Mouse (Mus musculus) hindlimb bud, embryonic 11.5 days (tissue): ENCODE results near the gene Mtmr6.
"Not testable (repeated sequence)": the region's sequence is repeated elsewhere in the genome, so short reads cannot be mapped to it uniquely, and the experiment has no call there.

ENCODE experiments used
- DNase-seq: peaks from one replicate; pipeline ENCODE4 v3.0.0-alpha.2; 2012; ENCODE audit warnings: low read depth, low spot score; ENCODE audit errors: extremely low spot score

Gene Mtmr6

DNA sequence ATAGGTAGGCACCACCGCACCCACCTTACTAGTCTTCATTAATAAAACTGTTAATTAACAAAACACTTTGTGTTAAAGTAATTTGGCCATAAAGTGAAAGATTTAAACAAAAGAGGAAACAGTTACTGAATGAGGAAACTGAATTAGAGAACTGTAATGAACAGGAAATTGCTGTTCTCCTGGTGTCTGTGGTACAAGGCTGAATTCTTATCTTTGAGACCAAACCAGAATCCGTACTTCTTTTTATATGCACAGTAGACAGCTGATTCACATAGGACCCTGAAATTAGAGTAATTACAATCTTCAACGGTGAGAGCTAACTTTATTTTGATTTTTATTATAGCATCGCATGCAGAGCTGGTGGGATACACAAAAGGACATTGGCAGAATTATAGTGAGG is 25.3 kb downstream of the Mtmr6 start:
- DNase-seq, result no peak

DNA sequence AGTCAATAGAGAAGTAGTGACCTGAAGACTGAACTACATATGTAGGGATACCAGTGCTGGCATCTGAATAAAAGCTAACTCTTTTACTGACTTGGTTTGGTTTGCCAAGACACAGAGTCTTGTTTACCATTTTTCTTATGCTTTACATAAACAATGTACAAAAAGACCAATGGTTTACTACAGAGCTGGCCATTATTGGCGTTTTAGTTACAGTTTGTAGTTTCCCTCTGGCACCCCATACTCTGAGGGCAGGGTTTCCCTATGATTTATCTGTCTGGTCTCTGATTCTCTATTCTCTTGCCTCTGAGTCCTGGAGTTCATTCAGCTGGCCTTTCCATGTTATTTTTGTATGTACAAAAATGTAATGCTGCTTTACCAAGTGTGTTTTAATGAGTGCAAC is 30.5 kb downstream of the Mtmr6 start:
- no peak for DNase-seq

DNA sequence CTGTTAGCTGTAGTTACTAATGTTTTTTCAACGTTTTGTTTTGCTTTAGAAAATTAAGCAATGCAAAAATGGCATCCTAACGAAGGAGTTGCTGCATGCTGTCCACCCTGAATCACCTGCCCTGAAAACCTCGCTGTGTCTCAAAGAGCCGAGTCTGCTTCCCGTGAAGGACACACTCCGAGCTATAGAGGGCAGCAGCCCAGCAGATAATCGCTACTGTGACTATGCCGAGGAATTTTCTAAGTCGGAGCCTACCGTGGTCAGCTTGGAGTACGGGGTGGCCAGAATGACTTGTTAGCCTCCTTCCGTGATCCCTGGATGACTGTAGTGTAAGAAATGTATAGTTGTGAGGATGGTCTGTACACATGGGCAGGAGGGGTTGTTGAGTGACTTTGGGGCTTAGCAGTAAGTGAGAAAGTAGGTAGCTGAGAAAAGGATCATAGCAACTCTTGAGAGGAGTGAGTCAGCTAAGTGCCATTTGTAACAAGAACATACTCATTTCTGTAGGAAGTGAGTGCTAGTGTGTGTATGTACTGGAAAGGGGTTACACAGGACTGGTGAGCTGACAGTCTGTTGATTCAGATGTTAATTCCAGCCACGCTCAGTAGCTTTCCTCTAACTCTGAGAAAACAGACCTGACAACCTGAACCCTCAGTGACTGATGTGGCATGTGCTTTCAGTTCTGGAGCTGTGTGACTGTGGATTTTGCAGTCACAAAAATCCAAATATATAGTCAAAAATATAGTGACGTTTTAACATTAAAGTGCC is 35.4 kb downstream of the Mtmr6 start:
- no peak for DNase-seq

DNA sequence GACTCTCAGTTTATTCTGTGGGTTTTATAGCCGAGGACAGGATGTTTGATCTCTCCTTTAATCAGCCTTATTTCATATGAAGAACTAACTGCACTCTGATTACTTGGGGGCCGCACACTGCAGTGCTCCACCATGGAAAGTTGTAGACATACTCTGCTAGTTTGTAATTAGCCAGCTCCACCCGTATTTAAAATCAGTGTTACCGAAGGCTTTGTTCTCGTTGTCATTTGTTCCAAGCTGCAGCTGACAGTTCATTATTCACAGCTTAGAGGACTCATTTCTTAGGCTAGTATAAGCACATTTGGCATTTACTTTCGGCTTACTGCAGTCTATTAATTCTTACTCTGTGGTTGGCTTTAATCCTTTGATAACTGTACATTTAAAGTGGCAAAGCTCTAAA is 36.0 kb downstream of the Mtmr6 start:
- DNase-seq, result no peak

DNA sequence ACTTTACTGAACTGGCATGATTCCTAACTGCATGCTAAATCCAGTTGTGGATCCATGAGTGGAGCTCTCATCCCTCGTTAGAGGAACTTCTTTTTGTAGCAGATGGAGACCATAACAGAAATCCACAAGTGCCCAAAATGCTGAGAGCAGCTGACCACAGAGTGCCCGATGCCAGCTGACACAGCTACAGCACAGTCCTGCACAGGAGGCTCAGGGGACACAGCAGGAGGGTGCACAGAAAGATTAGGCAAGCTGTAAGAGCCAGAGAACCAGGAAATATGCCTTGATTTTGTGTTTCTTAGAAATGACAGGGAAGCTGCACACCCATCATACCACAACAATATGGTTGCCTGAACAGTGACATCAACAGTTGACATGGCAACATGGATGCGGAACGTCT is 37.4 kb downstream of the Mtmr6 start:
- DNase-seq, result no peak

DNA sequence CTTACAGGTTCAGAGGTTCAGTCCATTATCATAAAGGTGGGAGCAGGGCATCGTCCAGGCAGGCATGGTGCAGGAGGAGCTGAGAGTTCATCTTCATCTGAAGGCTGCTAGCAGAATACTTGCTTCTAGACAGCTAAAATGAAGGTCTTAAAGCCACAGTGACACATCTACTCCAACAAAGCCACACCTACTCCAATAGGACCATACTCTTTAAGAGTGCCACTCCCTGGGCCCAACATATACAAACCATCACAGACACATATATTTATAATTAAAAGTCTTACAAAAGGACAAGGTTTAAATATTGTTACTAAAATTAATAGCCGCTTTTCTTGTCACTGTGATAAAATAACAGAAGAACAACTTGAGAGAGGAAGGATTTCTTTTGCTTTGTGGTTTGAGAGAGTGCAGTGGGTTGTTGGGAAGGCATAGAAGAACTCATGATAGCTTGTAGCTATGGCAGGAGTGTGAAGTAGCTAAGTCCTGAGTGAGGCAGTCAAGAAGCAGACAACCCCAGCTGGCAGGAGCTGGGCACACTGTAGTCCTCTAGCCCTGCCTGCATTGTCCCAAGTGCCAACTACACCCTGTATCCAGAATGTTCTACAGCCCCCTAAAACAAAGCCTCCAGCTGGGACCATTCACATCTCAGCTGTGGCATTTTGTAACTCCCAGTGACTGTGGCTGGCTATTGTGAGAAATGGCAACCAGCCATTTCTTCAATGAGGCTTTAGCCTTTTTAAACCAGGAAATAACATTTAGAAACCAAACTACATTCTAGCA is 39.6 kb downstream of the Mtmr6 start:
- no peak for DNase-seq

DNA sequence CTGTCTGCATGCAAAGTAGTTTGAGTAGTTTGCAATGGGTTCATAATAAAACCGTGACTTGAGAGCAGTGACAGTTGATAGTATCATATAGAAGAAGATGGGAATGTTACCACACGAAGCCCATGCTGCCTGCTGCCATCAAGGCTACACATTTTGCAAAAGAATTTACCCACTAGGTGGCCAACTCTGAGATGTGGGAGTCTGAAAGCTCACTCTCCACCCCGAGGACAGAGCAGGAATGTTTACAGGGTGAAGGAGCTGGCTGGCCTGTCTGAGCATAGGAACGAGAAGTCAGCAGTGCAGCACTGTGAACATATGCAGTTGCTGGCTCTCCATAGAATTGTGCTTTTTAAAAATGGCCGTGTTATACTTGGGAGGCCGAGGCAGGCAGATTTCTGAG is 43.1 kb downstream of the Mtmr6 start:
- no peak for DNase-seq

DNA sequence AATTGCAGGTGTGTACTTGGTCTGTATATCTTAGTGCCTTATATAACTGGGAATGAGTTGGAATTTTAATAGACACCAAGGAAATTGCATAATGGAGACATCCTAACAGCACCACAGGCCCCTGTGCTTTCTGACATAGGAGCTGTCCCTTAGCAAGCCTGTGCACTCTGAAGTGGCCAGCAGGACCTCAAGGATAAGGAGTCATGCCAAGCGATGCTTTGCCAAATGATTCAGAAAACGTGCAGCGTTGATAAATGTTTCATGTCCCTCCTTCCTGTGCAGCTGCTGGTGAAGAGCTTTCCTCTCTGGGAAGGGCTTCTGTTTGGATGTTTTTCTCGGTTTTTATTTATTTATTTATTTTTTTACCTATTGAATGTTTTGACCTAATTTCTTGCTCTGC is 45.7 kb downstream of the Mtmr6 start:
- no peak for DNase-seq

DNA sequence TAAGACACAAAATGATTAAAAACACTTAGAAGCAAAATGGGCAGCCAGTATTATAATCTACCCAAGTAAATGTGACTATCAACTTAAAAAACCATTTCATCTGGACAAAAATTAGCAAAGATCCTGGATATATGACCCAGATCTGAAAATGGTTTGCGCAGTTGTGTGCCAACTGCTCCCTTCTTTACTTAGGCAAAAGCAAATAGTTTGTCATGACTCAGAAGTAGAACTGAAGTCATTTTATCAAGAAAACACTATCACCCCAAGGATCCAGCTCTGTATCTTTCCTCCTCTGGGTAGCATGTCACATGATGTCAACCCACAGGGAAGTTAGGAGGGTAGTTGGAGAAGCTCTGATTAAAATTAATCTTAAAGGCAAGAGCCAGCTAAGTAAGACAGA is 54.2 kb downstream of the Mtmr6 start:
- DNase-seq, result no peak

DNA sequence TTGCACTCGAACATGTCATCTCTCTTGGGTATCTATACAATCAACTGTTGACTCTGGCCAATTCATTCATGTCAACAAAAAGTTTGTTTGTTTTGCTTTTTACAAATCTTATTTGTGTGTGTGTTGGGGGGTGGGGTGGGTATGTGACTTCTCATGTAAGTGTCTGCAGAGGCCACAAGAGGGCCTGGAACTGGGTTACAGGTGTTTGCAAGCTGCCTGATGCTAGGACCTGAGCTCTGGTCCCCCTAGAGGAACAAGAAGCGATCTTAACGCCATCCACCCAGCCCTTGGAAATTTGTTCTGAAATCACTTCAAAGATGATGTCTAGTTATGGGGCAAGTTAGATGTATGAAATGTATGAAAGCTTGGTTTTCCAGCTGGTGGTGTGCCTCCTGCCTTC is 55.8 kb downstream of the Mtmr6 start:
- no peak for DNase-seq

DNA sequence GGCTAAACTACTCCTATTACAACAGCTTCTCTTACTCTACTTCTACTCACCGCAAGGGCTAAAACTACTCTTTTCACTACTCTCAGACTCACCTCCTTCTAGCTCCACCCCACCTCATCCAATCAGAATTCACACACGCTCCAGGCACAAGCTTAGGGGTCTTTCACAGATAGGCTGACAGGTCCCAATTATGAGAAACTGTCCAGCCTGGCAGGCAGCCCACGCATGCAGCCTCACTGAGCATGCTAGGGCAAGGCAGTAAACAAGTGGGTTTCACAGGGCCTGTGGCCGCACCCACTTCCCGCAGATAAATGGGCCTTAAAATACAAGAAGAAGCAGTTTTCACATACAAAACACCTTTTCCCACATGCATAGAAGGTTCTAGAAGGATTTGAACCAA is 75.0 kb downstream of the Mtmr6 start:
- DNase-seq, result not testable (repeated sequence)

DNA sequence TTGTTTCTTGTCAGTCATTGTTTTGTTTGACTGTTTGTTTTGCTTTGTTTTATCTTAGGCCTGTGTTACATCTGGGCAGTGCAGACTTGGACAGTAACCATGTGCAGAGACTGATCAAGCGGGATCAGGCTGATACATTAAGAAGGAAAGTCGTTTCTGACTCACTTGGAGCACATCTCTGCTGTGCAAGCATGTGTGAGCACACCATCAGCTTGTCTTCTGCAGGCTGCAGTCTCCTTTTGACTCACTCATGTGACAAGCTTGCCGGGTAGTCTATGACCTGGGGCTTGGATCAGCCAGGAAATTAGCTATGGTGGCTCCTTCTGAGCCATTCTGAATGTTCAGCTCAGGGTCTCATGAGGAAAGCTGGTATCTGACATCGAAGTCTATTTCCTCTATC is 75.5 kb downstream of the Mtmr6 start:
- no peak for DNase-seq

DNA sequence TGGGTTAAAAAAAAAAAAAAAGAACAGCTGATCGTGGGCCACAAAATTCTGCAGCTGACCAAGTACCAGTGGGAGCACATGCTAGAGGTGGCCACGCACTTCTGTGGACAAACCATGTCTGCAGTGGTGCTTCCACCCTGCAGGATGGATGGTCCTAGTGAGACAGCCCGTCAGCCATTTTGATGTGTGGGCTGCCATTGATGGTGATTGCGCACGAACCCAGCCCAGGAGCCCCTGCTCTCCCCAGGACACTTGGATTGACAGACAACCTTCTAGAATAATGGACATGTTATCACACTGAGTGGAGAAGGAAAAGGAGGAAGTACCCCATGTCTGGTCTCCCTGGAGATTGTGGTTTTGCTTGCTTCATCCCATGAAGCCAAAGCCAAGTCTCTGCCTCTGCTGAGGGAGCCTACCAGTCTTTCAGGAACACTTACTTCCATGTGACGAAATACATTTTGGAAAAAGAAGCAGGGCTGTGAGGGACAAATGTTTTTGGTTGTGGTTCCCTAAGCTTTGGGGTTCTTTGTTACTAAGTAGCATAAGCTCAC is 80.4 kb downstream of the Mtmr6 start:
- no peak for DNase-seq
